Mouse (Mus musculus) C2C12 (cell line): ENCODE measurements around the gene Kifc3. TPM values are rescaled to one million over a fixed set of nuclear protein-coding genes. Genes with fewer than 3 reads are reported as not detected.

Experiments
- H3K27me3 ChIP-seq: one replicate; pipeline ENCODE4 v1.6.1; 2011; ENCODE audit not compliant: control insufficient read depth, insufficient read depth, insufficient read length
- H3K36me3 ChIP-seq: one replicate; pipeline ENCODE4 v1.6.1; 2011; ENCODE audit not compliant: control insufficient read depth, insufficient read depth
- H3K4me3 ChIP-seq: one replicate; pipeline ENCODE4 v1.5.1; 2011; ENCODE audit warnings: mild to moderate bottlenecking, control low read depth; ENCODE audit not compliant: poor library complexity, insufficient read depth, severe bottlenecking
- H3K79me2 ChIP-seq: one replicate; pipeline ENCODE4 v1.6.1; 2011; ENCODE audit not compliant: control insufficient read depth, insufficient read depth
- H3K79me3 ChIP-seq: one replicate; pipeline ENCODE4 v1.6.1; 2011; ENCODE audit warnings: low read depth, control low read depth
- H3ac ChIP-seq: one replicate; pipeline ENCODE3; 2011; ENCODE audit warnings: low read depth; ENCODE audit not compliant: control insufficient read depth, insufficient read length
- CEBPB ChIP-seq: IDR thresholded peaks from one replicate; pipeline ENCODE4 v1.6.1; 2011; ENCODE audit warnings: low read depth, mild to moderate bottlenecking, control low read depth, moderate library complexity
- CTCF ChIP-seq: IDR thresholded peaks from one replicate; pipeline ENCODE4 v1.5.1; 2011; ENCODE audit not compliant: control insufficient read depth, insufficient read depth, insufficient read length
- FOSL1 ChIP-seq: IDR thresholded peaks from one replicate; pipeline ENCODE4 v1.8.0; 2011; ENCODE audit warnings: mild to moderate bottlenecking, low read length; ENCODE audit not compliant: poor library complexity, insufficient read depth, severe bottlenecking
- MAX ChIP-seq: IDR thresholded peaks from one replicate; pipeline ENCODE4 v1.6.1; 2011; ENCODE audit warnings: mild to moderate bottlenecking, control low read depth
- MYOD1 ChIP-seq: IDR thresholded peaks from one replicate; pipeline ENCODE4 v1.6.1; 2011; ENCODE audit warnings: low read depth; ENCODE audit not compliant: control insufficient read depth, insufficient read length
- USF1 ChIP-seq: IDR thresholded peaks from one replicate; pipeline ENCODE4 v1.6.1; 2011; ENCODE audit warnings: low read depth, mild to moderate bottlenecking, control low read depth, moderate library complexity
- polyA plus RNA-seq: library from polyadenylated mRNA; unstranded; fragments of >200 nt; fragmentation: generic; extraction: Trizol; gene quantifications from one replicate; pipeline ENCODE4 v1.2.1, GENCODE M21; 2012; ENCODE audit warnings: missing spikeins

The Kifc3 gene
- polyA plus RNA-seq, 1 experiment = 13.8 TPM

DNA sequence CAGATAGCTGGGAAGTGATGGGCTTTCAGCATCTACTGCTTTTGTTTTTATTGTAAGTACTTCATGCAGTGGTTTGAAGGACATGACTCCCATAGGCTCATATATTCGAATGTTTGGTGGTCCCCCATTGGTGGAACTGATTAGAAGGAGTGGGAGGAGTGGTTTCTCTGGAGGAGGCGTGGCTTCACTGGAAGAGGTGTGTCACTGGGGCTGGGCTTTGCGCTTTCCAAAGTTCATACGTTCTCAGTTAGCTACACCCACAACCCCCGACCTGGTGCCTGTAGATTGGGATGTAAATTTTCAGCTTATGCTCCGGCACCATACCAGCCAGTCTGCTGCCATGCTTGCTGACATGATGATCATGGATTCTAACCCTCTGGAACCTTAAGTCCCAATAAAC lies 148.2 kb downstream of the Kifc3 start:
- H3K27me3 ChIP-seq = peaks cover 3% of the 10 kb centered on the region
- H3ac ChIP-seq = no peak overlapping the region
- no peak for TF ChIP-seq MYOD1
- TF ChIP-seq FOSL1 = no peak
- TF ChIP-seq MAX = no peak
- no peak for TF ChIP-seq USF1
- TF ChIP-seq CEBPB = no peak
- TF ChIP-seq CTCF = no peak
- no peaks in the 10 kb centered on the region for H3K36me3 ChIP-seq
- H3K79me3 ChIP-seq = no peaks in the 10 kb centered on the region
- no peak overlapping the region for H3K4me3 ChIP-seq
- H3K79me2 ChIP-seq = no peaks in the 10 kb centered on the region

Other genes starting within 250 kb of the Kifc3 start
- 2.8 TPM for gene Adgrg1, start 228.1 kb downstream of the Kifc3 start, polyA plus RNA-seq
- gene Adgrg3, start 185.1 kb downstream of the Kifc3 start, polyA plus RNA-seq = 19.4 TPM
- 0.09 TPM for gene Drc7, start 147.7 kb downstream of the Kifc3 start, polyA plus RNA-seq
- 23.7 TPM for gene Katnb1, start 121.6 kb downstream of the Kifc3 start, polyA plus RNA-seq
- gene Cngb1, start 103.8 kb upstream of the Kifc3 start, polyA plus RNA-seq = under 0.01 TPM
- gene Tepp, start 107.8 kb upstream of the Kifc3 start, polyA plus RNA-seq = not detected
- 5.7 TPM for gene Zfp319, start 129.1 kb upstream of the Kifc3 start, polyA plus RNA-seq
- 38.1 TPM for gene Usb1, start 129.5 kb upstream of the Kifc3 start, polyA plus RNA-seq
- gene Mmp15, start 149.5 kb upstream of the Kifc3 start, polyA plus RNA-seq = 6.0 TPM
- gene Cfap20, start 232.1 kb upstream of the Kifc3 start, polyA plus RNA-seq = 45.0 TPM